Mouse (Mus musculus) splenic B cell, adult 2 months (primary cell): Measurements from ENCODE around the gene Smim1.

Experiments used
- DNase-seq: peaks from one replicate; pipeline ENCODE4 v3.0.0-alpha.2; 2011; ENCODE audit warnings: low read depth, low spot score
- H3K27me3 ChIP-seq: 2 replicates; pipeline ENCODE4 v1.6.1; 2012; ENCODE audit warnings: mild to moderate bottlenecking, low read length, moderate library complexity, mixed read lengths; ENCODE audit not compliant: control insufficient read depth, poor library complexity, insufficient read depth, severe bottlenecking
- H3K36me3 ChIP-seq: 2 replicates; pipeline ENCODE4 v1.6.1; 2012; ENCODE audit warnings: mild to moderate bottlenecking, low read length, moderate library complexity, mixed read lengths; ENCODE audit not compliant: control insufficient read depth, poor library complexity, insufficient read depth, severe bottlenecking

The Smim1 gene

GRCm38 (mm10) chr4:154028066-154028465, 2.0 kb upstream of the Smim1 start:
- DNase-seq = no peak
- no peaks in the 10 kb centered on the region for H3K27me3 ChIP-seq
- H3K36me3 ChIP-seq = no peaks in the 10 kb centered on the region

GRCm38 (mm10) chr4:154026441-154026761, 371 bp upstream of the Smim1 start:
- no peaks in the 10 kb centered on the region for H3K27me3 ChIP-seq
- DNase-seq = no peak
- peaks cover 2% of the 10 kb centered on the region; the same call in 1 of the 2 replicates for H3K36me3 ChIP-seq

GRCm38 (mm10) chr4:154024729-154025521, 1.1 kb downstream of the Smim1 start:
- H3K36me3 ChIP-seq = peaks cover 2% of the 10 kb centered on the region; the same call in 1 of the 2 replicates
- no peaks in the 10 kb centered on the region for H3K27me3 ChIP-seq
- DNase-seq = no peak

- no peak for DNase-seq
- Histone ChIP-seq H3K36me3 (peaks cover 2% of the 10 kb centered on the region; the same call in 1 of the 2 replicates), H3K27me3 (no peaks in the 10 kb centered on the region)
Measured at GRCm38 (mm10) chr4:154023754-154024601, 2.1 kb downstream of the Smim1 start.

- H3K27me3 ChIP-seq = no peaks in the 10 kb centered on the region
- no peak for DNase-seq
- H3K36me3 ChIP-seq = peaks cover 2% of the 10 kb centered on the region; the same call in 1 of the 2 replicates
Measured at GRCm38 (mm10) chr4:154022844-154023243, 3.2 kb downstream of the Smim1 start.

GRCm38 (mm10) chr4:154022407-154022806, 3.6 kb downstream of the Smim1 start:
- Histone ChIP-seq H3K36me3 (peaks cover 2% of the 10 kb centered on the region; the same call in 1 of the 2 replicates), H3K27me3 (no peaks in the 10 kb centered on the region)
- no peak for DNase-seq

- Histone ChIP-seq H3K27me3 (no peaks in the 10 kb centered on the region), H3K36me3 (peaks cover 2% of the 10 kb centered on the region; the same call in 1 of the 2 replicates)
- no peak for DNase-seq
Measured at GRCm38 (mm10) chr4:154021432-154021831, 4.6 kb downstream of the Smim1 start.

- no peaks in the 10 kb centered on the region for H3K27me3 ChIP-seq
- DNase-seq = peak; percentile 62
- peaks cover 2% of the 10 kb centered on the region; the same call in 1 of the 2 replicates for H3K36me3 ChIP-seq
Measured at GRCm38 (mm10) chr4:154019571-154019970, 6.5 kb downstream of the Smim1 start.

GRCm38 (mm10) chr4:154015476-154015875, 10.6 kb downstream of the Smim1 start:
- no peaks in the 10 kb centered on the region; the same call in 1 of the 2 replicates for H3K36me3 ChIP-seq
- no peaks in the 10 kb centered on the region for H3K27me3 ChIP-seq
- no peak for DNase-seq

- no peaks in the 10 kb centered on the region for H3K27me3 ChIP-seq
- DNase-seq = peak; percentile 26
- H3K36me3 ChIP-seq = no peaks in the 10 kb centered on the region; the same call in 1 of the 2 replicates
Measured at GRCm38 (mm10) chr4:154012132-154012882, 13.7 kb downstream of the Smim1 start.

GRCm38 (mm10) chr4:154011646-154012089, 14.4 kb downstream of the Smim1 start, which contains the start of gene Lrrc47:
Gene Lrrc47, plus strand, starts transcription at chr4:154011731.
- peak; percentile 83 for DNase-seq
- no peaks in the 10 kb centered on the region; the same call in 1 of the 2 replicates for H3K36me3 ChIP-seq
- no peaks in the 10 kb centered on the region for H3K27me3 ChIP-seq

GRCm38 (mm10) chr4:154010907-154011645, 15.0 kb downstream of the Smim1 start:
- Histone ChIP-seq H3K27me3 (no peaks in the 10 kb centered on the region), H3K36me3 (peaks cover 1% of the 10 kb centered on the region)
- no peak for DNase-seq

- Histone ChIP-seq H3K27me3 (no peaks in the 10 kb centered on the region), H3K36me3 (peaks cover 2% of the 10 kb centered on the region)
- no peak for DNase-seq
Measured at GRCm38 (mm10) chr4:154007759-154008158, 18.3 kb downstream of the Smim1 start.

GRCm38 (mm10) chr4:154006264-154006663, 19.8 kb downstream of the Smim1 start:
- DNase-seq = no peak
- Histone ChIP-seq H3K27me3 (no peaks in the 10 kb centered on the region), H3K36me3 (peaks cover 3% of the 10 kb centered on the region)
